Mouse (Mus musculus) lung, postnatal 36 days (tissue): ENCODE measurements around the gene Antxr1.

Source experiments
- DNase-seq: peaks from one replicate; pipeline ENCODE4 v3.0.0; 2022; ENCODE audit warnings: mixed read lengths

Gene Antxr1

DNA sequence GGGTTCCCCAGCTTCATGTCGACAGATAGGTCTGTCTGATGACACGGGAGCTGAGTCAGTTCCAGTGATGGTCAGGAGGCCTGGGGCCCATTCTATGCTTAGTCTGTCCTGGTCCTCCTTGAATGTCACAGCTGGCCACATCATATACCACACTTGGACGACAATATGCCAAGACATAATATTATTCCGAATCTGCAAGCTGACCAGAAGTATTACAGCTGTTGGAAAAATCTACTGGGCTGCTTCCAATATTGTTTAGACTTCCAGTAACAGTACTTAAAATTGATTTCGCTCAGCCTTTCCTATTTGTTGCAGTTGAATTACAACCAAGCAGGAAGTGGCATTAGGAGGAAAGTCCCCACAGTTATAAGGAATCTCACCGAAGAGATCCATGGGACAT is 48.4 kb downstream of the Antxr1 start:
- no peak for DNase-seq

DNA sequence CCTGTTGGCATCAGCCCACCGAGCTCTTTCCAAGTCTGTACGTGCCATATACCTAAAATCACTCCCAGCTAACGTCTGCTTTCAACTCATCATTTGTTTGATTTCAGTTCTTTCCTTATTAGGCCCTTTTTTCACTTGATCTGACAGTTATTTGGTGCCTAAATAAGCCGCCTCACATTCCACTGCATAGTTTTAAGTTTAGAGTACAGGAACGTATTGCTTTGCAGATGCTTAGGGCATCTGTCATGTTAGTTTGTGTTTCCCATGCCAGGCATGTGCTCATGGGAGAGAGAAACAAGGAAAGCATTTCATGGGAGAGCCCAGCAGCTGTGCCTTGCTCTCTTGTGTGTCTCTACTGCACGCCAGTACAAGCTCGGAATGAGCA is 50.3 kb downstream of the Antxr1 start:
- no peak for DNase-seq

DNA sequence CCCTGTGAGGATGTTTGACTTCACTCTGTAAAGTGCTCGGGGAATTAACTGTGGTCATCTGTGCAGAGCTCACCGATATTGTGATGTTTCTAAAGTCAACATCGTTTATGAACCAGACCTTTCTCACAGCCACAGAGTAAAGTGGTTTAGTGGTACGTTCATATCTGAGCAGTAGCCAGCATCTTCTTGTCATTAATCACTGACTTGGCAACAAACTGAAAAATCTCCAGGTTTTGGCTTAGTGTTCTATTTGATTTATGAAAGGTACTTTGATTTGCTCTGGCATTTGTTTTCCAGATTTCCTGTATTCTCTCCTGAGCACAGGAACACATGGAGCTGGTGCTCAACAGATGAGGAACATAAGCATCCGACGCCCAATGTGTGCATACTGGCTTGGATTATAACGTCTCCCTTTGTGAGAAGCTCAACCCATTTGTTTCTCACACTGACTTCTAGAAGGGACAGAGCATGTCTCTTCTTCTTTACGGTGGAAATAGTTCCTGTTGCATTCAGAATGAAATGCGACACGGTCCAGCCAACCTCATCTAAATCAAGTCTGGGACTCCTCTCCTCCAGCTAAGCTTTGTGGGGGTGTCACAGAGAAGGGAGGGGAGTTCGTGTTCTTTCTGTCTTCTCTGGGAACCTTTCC is 50.8 kb downstream of the Antxr1 start:
- no peak for DNase-seq

DNA sequence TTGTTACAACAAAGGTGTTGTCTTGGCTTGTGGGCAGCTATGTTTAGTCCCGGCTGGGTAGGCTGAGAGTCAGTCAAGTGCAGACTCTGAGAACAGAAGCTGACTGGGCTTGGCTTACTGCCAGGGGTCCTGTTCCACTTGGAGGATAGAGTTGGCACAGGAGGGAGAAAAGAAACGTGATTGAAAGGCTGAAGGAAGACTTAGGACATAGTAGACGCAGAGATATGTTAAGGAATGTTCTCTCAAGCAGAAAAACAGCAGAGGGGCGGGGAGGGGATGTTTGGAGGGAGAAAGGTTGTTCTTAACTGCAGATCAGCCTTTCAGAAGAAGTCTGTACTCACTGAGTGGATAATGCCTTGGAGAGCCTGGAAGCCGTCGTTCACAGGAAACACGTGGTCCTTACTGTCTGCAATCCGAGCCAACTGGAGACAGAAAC is 53.3 kb downstream of the Antxr1 start:
- DNase-seq: peak; percentile 90

DNA sequence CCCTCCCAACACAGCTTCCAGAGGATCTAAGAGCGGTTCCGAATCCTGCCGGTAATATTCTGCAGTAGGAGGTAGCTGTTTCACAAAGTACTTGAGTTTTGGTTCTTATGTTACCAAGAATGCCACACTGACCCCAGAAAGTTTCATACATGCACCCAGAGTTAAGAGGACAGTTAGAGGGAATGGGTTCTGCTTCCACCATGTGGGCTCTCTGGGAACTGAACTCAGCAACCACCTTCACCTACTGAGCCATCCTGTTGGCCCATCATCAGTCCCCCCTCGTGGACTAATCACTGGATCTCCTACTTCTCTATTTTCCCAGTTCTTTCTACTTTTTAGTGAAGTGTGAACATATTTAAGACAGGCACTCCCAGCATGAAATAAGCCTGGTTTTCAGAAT is 53.9 kb downstream of the Antxr1 start:
- DNase-seq: no peak

DNA sequence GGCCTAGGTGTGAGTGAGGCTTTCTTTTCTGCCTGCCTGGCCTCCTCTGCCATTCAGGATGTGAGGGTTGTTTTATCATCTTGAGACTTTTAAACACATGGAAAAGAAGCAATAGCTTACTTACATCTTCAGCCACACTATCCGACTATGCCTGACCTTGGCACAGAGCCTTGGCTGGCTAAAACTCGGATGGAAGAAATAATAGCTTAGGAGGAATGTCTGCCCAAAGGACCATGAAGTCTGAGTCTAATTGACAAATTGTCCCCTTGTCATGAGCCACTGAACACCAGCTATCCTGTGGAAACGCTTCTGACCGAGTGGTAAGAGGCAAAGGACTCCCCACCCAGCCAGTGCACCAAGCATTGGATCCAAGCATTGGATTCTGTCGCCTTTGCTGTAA is 57.5 kb downstream of the Antxr1 start:
- no peak for DNase-seq

DNA sequence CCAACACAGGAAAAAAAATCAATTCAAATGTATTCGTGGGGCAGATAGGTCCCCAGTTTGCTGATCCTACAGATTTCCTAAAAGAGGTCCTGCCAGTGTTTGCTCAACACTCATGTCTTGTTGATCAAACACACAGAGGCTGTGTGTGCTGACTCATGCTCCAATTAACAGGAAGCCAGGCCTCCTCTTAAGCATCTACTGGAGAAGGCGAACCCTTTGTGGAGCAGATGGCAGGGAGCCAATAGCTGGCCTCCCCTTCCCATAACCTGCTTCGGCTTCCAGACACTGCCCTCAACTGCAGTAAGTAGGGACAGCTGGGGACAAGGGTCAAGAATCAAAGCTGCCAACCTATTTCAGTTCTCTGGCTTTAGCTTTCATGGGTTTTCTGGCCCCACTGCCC is 58.1 kb downstream of the Antxr1 start:
- peak; percentile 88 for DNase-seq

DNA sequence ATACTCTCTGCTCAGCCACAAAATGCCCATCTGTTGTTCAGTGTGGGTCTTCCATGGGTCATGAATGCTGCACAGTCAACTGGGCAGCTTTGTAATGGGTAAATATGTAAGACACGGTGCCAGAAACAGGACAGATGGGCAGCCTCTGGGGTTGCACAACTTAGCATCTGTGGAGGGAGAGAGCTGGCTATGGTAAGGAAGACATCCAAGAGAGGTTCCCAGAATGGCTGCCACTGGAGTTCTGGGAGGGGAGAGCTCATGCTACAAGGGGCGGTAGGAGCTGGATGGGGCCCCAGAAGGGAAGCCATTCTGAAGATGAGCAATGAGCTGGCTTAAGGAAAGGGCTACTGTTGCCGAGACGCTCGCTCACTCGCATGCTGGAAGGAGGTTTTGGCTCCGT is 58.7 kb downstream of the Antxr1 start:
- DNase-seq: no peak

DNA sequence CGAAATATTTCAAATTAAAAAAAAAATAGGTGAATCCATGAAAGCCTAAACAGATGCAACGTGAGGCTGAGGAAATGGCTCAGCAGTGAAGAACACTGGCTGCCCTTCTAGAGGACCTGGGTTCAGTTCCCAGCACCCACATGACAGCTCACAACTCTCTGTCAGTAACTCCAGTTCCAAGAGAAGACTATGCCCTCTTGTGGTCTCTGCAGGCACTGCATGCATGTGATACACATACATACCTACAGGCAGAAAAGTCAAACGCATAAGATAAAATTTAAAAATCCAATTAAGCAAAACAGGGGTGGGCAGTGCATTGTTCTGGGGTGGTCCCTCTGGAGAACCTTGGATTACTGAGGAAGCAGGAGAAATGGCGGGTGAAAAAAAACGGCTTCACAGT is 60.8 kb downstream of the Antxr1 start:
- DNase-seq: no peak

DNA sequence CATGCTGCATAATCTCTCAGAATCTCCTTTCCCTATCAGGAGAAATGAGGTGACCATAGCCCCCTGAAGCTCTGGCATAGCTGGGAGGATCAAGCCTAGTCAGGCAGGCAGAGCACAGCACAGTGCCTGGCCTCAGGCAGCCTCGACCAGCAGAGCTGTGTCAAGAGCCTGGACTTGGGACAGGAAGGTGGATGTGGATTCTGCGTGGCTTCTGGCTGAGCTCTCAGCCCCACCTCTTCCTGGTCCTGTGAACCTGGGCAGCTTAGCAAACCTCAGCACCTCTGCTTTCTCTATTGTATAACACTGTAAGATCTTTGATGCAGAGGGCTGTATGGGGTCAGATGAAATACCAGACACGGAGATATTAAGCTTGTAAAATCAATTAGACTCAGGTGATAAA is 61.8 kb downstream of the Antxr1 start:
- no peak for DNase-seq

DNA sequence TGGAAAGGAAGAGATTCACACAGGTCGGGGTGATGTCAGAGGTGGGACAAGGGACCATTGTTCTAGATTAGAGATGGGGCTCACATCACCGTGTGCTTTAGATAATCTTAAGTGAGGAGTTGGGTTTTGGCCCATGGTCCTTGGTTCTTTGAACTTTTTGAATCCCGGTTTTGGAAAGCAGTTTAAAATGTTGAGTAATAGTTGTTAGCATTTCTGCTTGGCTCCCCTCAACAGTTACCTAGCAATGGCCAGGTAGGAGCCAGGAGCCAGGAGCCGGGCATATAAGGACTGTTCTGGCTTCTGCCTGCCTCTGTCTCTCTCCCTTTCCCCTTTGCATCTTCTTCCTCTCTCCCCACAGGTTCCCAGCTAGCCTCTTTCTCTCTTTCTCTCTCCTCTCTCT is 62.5 kb downstream of the Antxr1 start:
- DNase-seq: no peak

DNA sequence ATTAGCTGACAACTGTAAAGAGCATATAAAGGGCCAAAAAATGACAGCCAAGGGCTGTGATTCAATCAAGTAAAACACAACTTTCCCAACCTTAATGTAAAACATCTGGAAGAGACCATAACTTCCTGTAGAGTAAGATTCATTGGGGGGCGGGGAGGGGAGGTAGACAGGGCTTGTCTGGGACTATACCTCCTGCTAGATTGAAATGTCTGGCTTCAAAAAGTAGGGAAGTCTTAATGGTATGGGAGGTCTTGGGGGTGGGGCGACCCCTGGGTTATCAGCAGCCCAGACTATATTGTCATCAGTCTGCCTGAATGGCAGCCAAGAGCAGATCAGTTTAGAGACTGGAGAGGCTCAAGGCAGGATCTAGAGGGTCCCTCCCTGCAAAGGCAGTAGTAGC is 63.4 kb downstream of the Antxr1 start:
- no peak for DNase-seq

DNA sequence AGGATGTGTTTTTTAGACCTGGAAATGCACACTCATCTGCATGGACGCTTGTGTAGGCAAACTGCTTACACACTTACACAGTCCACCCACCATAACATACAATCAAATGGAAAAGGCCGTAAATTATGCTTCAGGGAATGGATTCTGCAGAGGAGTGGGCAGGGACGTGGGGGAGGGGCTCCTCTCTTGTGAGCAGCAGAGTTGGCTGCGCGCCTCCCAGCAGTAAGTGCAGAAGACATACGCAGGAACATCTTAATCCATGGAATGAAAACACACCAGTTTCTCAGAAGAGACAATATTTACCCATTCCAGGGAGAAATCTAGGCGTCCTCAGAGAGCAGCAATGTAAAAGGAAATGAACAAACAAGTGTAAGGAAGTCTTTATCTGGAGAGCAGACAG is 65.2 kb downstream of the Antxr1 start:
- DNase-seq: no peak

DNA sequence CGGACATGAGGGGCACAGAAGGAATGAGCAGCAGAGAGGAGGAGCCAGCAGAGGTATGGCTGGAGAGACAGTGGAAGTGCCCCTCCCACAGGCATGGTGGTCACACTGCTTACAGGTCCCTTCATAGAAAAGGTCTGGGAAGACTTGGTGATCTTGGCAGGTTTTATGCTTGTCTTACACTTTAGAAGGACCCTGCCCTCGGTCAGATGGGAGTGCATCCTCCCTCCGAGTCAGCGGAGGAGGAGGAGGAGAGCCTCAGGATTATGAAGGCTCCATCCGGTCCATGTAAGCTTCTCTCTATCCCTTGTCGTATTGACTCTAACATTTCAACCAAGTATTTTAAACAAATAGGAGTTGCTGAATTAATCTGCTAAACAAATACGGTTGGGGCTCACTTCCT is 65.7 kb downstream of the Antxr1 start:
- DNase-seq: no peak

DNA sequence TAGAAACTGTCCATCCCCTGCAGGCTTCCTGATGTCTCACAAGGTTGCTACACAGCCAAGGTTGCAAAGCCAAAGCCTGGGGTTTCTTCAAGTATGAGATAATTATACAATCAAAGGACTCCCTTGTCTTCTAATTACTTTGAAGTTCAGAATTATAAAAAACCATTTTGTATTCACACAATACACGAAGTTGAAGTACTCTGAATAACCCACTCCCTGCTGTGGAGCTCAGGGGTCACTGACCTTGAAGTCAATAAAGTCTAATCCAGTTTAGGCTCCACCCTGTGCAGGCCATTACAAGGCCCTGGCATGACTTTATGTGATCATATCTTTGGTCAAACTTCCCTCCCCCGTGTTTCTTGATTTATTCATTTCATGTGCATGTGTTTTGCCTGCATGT is 73.0 kb downstream of the Antxr1 start:
- DNase-seq: no peak

DNA sequence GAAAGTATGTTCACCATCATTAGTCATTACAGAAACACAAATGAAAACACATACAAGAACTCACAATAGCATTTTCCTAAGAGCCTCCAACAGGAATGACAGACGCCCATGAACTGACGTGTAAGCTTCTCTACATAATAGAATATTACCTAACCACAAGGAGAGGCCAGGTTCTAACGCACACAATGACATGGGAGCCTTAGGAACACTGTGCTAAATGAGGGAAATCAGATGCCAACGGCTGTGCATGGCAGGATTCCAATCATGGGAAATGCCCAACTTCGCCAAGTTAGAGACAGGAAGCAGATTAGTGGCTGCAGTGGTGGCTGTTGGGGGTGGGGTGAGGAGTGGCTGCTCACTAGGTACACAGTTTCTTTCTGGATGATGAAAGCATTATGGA is 76.6 kb downstream of the Antxr1 start:
- peak; percentile 63 for DNase-seq

DNA sequence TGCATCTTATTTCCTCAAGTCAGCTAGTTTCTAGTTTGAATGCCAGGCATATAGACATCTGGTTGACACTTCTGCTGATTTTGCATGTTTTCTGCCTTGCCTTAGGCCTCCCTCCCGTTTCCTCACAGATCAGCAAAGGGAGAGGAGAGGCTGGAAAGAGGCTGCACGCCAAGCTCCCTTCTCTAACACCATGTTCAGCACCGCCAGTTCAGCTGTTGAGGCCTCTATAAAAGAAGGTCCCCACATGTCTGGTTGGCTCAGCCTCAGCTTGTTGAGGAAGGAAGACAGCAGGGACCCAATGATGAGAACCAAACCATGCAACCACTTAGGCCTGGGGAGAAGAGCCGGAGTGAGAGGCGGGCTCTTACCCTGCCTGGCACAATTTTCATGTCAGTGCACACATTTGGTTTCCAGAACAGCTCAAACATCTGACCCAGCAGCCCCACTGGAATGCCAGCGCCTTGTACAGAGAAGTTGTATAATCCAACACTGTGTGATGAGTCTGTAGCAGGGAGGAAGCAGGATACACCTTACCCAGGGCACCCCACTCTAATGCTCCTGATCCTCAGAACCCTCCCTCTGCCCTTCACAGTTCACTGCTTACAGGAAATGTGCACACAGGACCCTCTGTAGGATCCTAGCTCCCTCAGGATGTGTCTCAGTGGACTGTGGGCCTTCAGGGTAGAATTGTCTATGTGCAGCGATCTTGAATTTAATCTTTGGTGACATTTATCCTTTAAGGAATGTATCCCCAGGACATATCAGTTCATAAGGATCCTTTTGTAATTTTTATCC is 77.4 kb downstream of the Antxr1 start:
- peak; percentile 59 for DNase-seq

DNA sequence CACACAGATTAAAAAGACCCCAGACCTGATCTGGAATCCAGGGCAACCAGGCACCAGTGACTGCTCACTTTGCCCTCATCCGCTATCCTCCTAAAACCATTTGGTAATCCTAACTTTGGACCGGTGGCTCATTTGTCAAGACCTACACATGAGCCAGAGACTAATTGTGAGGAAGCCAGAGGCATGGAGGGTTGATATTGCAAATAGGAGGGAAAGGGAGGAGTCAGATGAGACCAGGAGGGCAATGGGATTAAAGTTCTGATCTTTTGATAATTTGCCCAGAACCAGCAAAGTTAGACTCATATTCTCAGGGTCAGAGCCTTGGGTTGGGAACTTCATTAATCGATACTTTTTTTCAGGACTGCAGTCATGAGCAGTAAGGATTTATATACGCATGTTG is 78.2 kb downstream of the Antxr1 start:
- no peak for DNase-seq

DNA sequence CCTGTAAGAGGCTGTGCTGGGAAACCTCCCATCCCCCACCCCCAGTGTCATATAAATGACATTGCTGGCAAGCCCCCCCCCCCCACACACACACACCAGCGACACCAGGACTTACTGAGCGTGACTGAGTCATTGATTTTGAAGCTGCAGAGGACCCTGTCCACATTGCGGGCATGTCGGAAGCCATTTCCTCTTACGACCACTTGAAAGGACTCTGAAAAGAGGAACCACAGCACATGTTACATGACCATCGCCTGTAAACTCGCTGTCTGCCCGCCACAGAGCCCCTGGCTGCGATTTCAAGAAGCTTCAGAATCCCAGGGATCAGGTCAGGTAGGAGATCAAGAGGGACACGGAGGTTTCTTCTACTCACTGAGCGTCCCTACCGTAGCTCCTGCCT is 80.0 kb downstream of the Antxr1 start:
- no peak for DNase-seq

DNA sequence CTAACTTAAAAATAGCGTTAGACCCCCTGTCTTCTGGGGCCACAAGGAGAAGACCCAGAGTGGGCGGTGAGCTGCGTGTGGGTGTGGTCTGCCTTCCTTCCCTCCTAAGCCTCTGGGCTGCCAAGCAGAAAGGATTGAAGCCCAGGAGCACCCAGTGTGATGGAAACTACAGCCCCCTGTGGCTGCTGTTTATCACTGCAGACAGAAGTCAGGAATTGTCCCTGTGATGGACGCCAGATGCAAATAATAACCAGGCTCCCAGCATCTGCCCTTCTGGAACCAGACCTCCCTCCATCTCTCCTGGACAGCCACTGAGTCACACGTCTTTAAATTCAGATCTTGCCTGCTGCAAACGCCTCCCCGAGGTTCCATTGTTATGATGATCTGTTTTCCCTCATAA is 80.9 kb downstream of the Antxr1 start:
- no peak for DNase-seq

DNA sequence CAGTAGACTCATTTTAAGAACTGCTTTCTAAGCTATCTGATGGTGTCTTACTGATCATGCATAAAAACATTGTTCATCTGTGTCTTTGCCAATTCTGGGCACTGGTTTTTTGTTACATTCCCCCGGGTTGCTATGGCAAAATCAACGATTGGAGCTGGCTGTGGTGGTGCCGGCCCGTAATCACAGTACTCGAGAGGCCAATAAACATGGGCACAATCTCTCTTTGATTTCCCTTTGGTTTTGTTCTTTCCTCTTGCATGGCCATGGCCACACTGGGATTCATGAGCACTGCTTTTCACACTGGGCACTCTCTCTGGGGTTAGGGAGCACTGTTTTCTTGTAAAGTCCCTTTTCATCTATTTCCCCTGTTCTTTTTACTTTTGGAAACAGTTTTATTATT is 83.9 kb downstream of the Antxr1 start:
- DNase-seq: no peak

DNA sequence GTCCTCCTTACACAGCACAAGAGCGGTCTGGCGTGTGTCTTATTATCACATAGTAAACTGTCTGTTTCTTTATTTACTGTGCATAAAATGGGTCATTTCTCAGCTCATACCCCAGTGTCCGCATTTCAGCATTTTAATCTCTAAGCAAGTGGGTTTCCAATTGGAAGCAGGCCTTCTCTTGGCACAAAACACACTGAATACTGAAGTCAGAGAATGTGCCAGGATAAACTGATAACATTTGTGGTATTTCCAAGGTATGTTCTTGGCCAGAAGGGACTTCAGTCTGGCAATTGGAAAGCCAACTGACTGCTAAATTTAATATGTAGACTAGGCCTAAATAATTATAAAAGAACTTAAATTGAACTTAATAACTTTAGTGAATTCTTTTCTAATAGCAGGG is 84.9 kb downstream of the Antxr1 start:
- no peak for DNase-seq

DNA sequence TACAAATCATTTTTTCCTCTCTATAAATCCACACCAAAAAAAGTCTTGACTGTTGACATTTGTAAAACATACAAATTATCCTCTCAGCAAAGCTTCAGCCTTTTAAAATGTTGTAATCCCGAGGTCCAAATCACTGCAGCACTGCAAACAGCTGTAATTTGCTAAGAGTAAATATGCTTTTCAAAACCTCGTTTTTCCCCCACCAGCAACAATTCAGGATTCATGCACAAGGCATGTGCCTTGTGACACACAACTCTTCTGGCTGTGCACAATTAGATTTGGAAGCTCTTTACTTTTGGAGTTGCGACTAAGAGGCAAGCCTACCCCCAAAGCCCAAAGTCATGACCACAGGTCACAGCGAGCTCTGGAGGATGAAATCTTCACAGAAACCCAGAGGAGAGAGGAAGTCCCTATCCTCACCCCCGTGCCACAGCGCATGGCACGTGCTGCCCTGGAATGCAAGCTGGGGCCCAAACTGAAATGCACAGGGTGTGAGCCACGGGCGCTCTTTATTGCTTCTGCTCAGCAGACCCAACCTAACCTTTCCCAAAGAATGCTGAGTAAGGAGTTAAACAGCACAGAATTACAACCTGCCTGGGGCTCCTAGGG is 87.3 kb downstream of the Antxr1 start:
- no peak for DNase-seq
